Mouse (Mus musculus): ENCODE measurements at regions not wholly inside any gene's neighbourhood (a gene's known extent, or its start where the extent isn't known, plus 50 kb on each side); places are given as distances from the start of the nearest gene placed in this dataset.

DNA sequence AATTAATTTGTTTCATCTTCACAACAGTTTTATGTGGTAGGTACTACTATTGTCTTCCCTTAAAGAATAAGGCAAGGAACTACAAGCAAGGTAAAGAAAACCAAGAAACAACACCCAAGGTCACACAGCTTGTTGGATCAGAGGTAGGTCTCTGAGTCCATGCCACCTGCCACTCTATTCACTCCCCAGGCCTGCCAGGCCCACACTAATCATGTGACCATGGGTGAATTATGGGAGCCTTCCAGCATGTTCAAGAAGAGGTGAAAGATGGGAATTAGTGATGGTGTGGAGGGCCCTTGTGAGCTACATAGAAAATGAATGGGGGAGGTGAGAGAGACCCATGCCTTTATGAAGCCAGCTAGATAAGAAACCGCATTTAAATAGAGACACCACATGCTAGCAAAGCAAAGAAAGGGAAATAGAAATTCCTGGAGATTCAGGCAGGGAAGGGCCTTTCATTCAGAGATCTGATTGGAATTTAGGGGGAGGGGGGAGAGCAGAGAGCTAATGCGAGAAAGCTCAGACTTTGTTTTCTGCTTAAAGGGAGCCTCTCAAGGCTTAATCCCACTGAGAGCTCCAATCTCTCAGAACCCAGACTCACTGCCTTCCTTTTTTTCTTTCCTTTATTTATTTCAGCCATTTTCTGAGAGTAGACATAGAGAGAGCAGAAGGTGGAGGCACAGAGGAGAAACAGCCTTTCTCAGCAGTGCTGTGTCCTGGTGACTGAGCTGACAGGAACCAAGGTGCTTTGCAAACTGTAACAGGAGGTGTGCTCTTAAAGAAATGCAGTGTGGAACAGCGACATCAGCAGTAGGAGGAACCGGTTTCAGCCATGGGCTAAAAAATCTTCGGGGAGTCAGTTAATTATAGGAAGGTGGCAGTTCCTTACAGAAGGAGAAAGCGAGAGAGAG, 160.0 kb downstream of the Spata19 start:
- no peak for TF ChIP-seq POLR2A (IDR thresholded peaks at IDR 0.05; ENCODE audit: control insufficient read depth, low read depth, low read length)
- no peak for TF ChIP-seq CTCF (IDR thresholded peaks at IDR 0.05; ENCODE audit: control insufficient read depth, insufficient read depth, insufficient replicate concordance, low read depth, low read length)
